11 mouse cellular contexts compared by ENCODE assay signal in genomic region chr17:8847558-8847957, GRCm38 (mm10).
DNase-seq lines count a peak whose midpoint lies in the region; ATAC-seq and TF ChIP-seq lines count a peak whose summit lies in the region.
"Had no signal": no experiment of that assay in that cellular context is flagged by ENCODE, and none has a peak within 500 bp of the region (broad histone marks: within the 10 kb centered on the region; RNA-seq: fewer than 3 reads in every experiment).

No protein-coding gene starts in this region.

- no peak for ATAC-seq in cerebellum, adult (ENCODE audit: insufficient number of reproducible peaks, low FRiP score, low TSS enrichment)
- peak; percentile 74 for ATAC-seq in heart, postnatal 0 days (ENCODE audit: insufficient read depth, low read depth)
- ATAC-seq: activated CD4-positive, CD25-positive, alpha-beta regulatory T cell, adult 4 months; intestine, postnatal 0 days had no signal

- no peak overlapping the region for H3K4me2 ChIP-seq in heart, postnatal 0 days (ENCODE audit: low read depth, low read length)

- no peak overlapping the region for H3K4me3 ChIP-seq in heart, postnatal 0 days (ENCODE audit: low read depth, low read length)
- H3K4me3 ChIP-seq in thymus, adult 2 months (ENCODE audit: control insufficient read depth, insufficient read depth, low read length), result no peak overlapping the region
- H3K4me3 ChIP-seq: erythroblast, embryonic 14.5 days had no signal

- no peaks in the 10 kb centered on the region for H3K36me3 ChIP-seq in heart, postnatal 0 days (replicated peaks; ENCODE audit: control insufficient read depth, insufficient read depth, low read length)
- H3K36me3 ChIP-seq in thymus, adult 2 months (ENCODE audit: control insufficient read depth, insufficient read depth, low read length), result no peaks in the 10 kb centered on the region

- TF ChIP-seq CTCF in heart, postnatal 0 days (IDR thresholded peaks at IDR 0.05; ENCODE audit: low read depth), result no peak
- TF ChIP-seq CTCF in thymus, adult 2 months (IDR thresholded peaks at IDR 0.05; ENCODE audit: borderline replicate concordance, control insufficient read depth, extremely low read depth, insufficient read depth, low read length, poor library complexity), result no peak

- WGBS in heart, postnatal 0 days, result 20% methylated on average over 7 of the region's 7 CpGs
- 94% methylated on average over 7 of the region's 7 CpGs for WGBS in thymus, adult 2 months

- no peak overlapping the region for H3K9ac ChIP-seq in heart, postnatal 0 days (replicated peaks; ENCODE audit: low read depth, low read length)

- no peaks in the 10 kb centered on the region for H3K27me3 ChIP-seq in heart, postnatal 0 days (ENCODE audit: control insufficient read depth, insufficient read depth, low read length)
- H3K27me3 ChIP-seq in thymus, adult 2 months (ENCODE audit: control insufficient read depth, insufficient read depth, low read length), result no peaks in the 10 kb centered on the region

- no peaks in the 10 kb centered on the region for H3K9me3 ChIP-seq in heart, postnatal 0 days (replicated peaks; ENCODE audit: control insufficient read depth, low read length)

- TF ChIP-seq EP300 in heart, postnatal 0 days (IDR thresholded peaks at IDR 0.05; ENCODE audit: low read depth), result no peak

- no peak for TF ChIP-seq POLR2A in thymus, adult 2 months (IDR thresholded peaks at IDR 0.05; ENCODE audit: control insufficient read depth, extremely low read depth, insufficient read depth, low read length, poor library complexity)

- DNase-seq in cerebellum, adult 11-12 months, result peak; percentile 37
- peak; percentile 68 for DNase-seq in layer of hippocampus, adult 11-12 months (ENCODE audit: low spot score)
- no peak for DNase-seq in layer of hippocampus, adult 9-10 months (ENCODE audit: low spot score)
- DNase-seq in heart, postnatal 0 days (ENCODE audit: low spot score), result peak; percentile 45
- peak; percentile 78 to 80 for DNase-seq in right cerebral cortex, postnatal 10 days (ENCODE audit: low spot score in 2 of 2)
- DNase-seq in thymus, adult 2 months, result no peak
- no peak for DNase-seq in retina, embryonic 14.5 days (ENCODE audit: low spot score)

- no peaks in the 10 kb centered on the region for H3K4me1 ChIP-seq in heart, postnatal 0 days (ENCODE audit: control insufficient read depth, insufficient read depth)
- peaks cover 14% of the 10 kb centered on the region for H3K4me1 ChIP-seq in thymus, adult 2 months (replicated peaks; ENCODE audit: control insufficient read depth, insufficient read depth, low read length)

- H3K27ac ChIP-seq in heart, postnatal 0 days (ENCODE audit: low read depth), result no peak overlapping the region
- no peak overlapping the region for H3K27ac ChIP-seq in thymus, adult 2 months (ENCODE audit: control insufficient read depth, insufficient read depth, low read length)

Comparison
In these comparisons a context has a peak if more than half of its experiments do, and no peak if none do; other contexts are left out.
1. DNase-seq: peak in cerebellum, adult 11-12 months (single experiment), layer of hippocampus, adult 11-12 months (single experiment), heart, postnatal 0 days (single experiment) and right cerebral cortex, postnatal 10 days (2 of 2); none in layer of hippocampus, adult 9-10 months (single experiment), thymus, adult 2 months (single experiment) and retina, embryonic 14.5 days (single experiment).